Comparison of ENCODE assay signal across 8 mouse cellular contexts in the genomic region with DNA sequence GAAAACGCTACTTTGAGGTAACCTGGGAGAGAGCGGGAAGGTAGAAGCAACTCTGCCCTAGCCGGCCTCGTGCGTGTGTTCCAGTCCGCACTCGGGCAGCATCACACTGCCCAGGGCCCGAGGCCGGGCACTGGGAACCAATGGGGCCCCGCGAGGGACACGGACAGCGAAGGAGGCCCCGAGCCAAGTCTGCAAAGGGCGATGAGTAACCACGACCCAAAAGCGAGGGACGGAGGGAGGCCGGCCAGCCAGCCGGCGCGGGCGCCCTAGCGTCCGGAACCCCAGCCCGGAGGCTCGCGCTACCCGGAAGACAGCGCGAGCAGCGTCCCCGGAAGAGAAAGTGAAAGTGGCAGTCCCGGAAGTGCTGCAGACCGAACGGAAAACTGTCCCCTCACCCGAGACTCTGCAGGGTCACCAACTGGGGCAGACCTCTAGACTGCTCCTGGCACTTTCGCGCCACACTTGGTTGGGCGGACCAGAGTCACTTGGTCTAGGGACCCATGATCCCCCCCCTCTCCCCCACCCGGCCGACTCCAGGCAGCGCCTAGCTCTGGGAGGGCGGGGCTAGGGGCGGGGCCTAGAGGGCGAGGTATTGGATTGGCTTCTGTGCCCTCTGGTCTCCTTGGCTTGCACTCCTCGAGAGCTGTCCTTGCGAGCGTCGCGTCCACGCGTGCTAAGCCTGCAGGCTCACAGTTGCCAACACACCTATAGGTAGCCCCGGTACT. TPM values are rescaled to one million over a fixed set of nuclear protein-coding genes. Genes with fewer than 3 reads are reported as not detected.
A peak's percentile ranks its signal among the peaks of the same experiment; 100 is the strongest.
DNase-seq lines count a peak whose midpoint lies in the region; ATAC-seq and TF ChIP-seq lines count a peak whose summit lies in the region.

Gene Rbck1, minus strand, starts transcription at position 553 of the 725 bp plus-strand sequence.

- H3K4me1 ChIP-seq in ES-E14 (ENCODE audit: control insufficient read depth in 2 of 2, insufficient read depth in 2 of 2, low read length in 2 of 2, poor library complexity in 1 of 2), result peaks cover 2 to 14% of the 10 kb centered on the region in 2 experiments; a peak in 3 of 4 replicates
- peaks cover 19% of the 10 kb centered on the region for H3K4me1 ChIP-seq in forebrain, embryonic 16.5 days (replicated peaks; ENCODE audit: control insufficient read depth, insufficient read depth, low read length)
- peaks cover 7% of the 10 kb centered on the region; the same call in 1 of the 2 replicates for H3K4me1 ChIP-seq in lung, embryonic 14.5 days (ENCODE audit: insufficient read depth)
- peaks cover 17% of the 10 kb centered on the region for H3K4me1 ChIP-seq in olfactory bulb, adult 2 months (ENCODE audit: control insufficient read depth, insufficient read depth, low read length)
- H3K4me1 ChIP-seq in thymus, adult 2 months (replicated peaks; ENCODE audit: control insufficient read depth, insufficient read depth, low read length), result peaks cover 10% of the 10 kb centered on the region

- peaks cover 18% of the 10 kb centered on the region; the same call in 1 of the 2 replicates for H3K36me3 ChIP-seq in ES-E14 (ENCODE audit: control insufficient read depth, insufficient read depth, low read length, poor library complexity, severe bottlenecking)
- H3K36me3 ChIP-seq in forebrain, embryonic 16.5 days (ENCODE audit: control insufficient read depth, insufficient read depth), result no peaks in the 10 kb centered on the region
- H3K36me3 ChIP-seq in lung, embryonic 14.5 days (ENCODE audit: insufficient read depth), result peaks cover 20% of the 10 kb centered on the region
- H3K36me3 ChIP-seq in thymus, adult 2 months (ENCODE audit: control insufficient read depth, insufficient read depth, low read length), result peaks cover 3% of the 10 kb centered on the region; the same call in 1 of the 2 replicates

- WGBS in forebrain, embryonic 16.5 days, result under 1% methylated on average over 54 of the region's 54 CpGs
- under 1% methylated on average over 54 of the region's 54 CpGs for WGBS in lung, embryonic 14.5 days
- under 1% methylated on average over 54 of the region's 54 CpGs for WGBS in olfactory bulb, adult 2 months
- WGBS in thymus, adult 2 months, result 0% methylated on average over 53 of the region's 54 CpGs

- peak; percentile 35; the same call in 1 of the 2 replicates for TF ChIP-seq POLR2A in olfactory bulb, adult 2 months (IDR thresholded peaks at IDR 0.05; ENCODE audit: insufficient read depth, low read depth, low read length)
- peak; percentile 74; the same call in 1 of the 2 replicates for TF ChIP-seq POLR2A in thymus, adult 2 months (IDR thresholded peaks at IDR 0.05; ENCODE audit: control insufficient read depth, extremely low read depth, insufficient read depth, low read length, poor library complexity)

- DNase-seq in ES-E14 (ENCODE audit: low read depth, low spot score), result peak; percentile 85
- DNase-seq in cerebellum, adult 11 months, result peak; percentile 88
- peak; percentile 84 to 95 for DNase-seq in heart, postnatal 36 days
- peak; percentile 78 to 86 for DNase-seq in layer of hippocampus, adult 2 months (ENCODE audit: low spot score in 2 of 2)
- DNase-seq in lung, embryonic 14.5 days, result peak; percentile 92
- DNase-seq in thymus, adult 2 months, result peak; percentile 82

- TF ChIP-seq CTCF in layer of hippocampus, adult 2 months (conservative IDR thresholded peaks at IDR 0.05), result peak; percentile 26
- peak; percentile 23; the same call in 1 of the 2 replicates for TF ChIP-seq CTCF in lung, embryonic 14.5 days (IDR thresholded peaks at IDR 0.05; ENCODE audit: low read depth)
- no peak for TF ChIP-seq CTCF in olfactory bulb, adult 2 months (IDR thresholded peaks at IDR 0.05; ENCODE audit: insufficient read depth, low read depth, low read length)
- TF ChIP-seq CTCF in thymus, adult 2 months (IDR thresholded peaks at IDR 0.05; ENCODE audit: borderline replicate concordance, control insufficient read depth, extremely low read depth, insufficient read depth, low read length, poor library complexity), result peak; percentile 51; the same call in 1 of the 2 replicates

- H3K4me3 ChIP-seq in ES-E14 (ENCODE audit: insufficient read depth in 1 of 2, low read depth in 1 of 2, low read length in 2 of 2, poor library complexity in 1 of 2, severe bottlenecking in 1 of 2), result peak within 1 kb of the TSS; percentile 94 to 95
- H3K4me3 ChIP-seq in forebrain, embryonic 16.5 days (replicated peaks; ENCODE audit: low read length), result peak within 1 kb of the TSS; percentile 96
- peak within 1 kb of the TSS; percentile 98 for H3K4me3 ChIP-seq in layer of hippocampus, adult 2 months
- peak within 1 kb of the TSS; percentile 85 for H3K4me3 ChIP-seq in lung, embryonic 14.5 days (ENCODE audit: low read depth, low read length)
- peak within 1 kb of the TSS; percentile 82 for H3K4me3 ChIP-seq in olfactory bulb, adult 2 months (ENCODE audit: insufficient read depth, low read depth, low read length)
- peak within 1 kb of the TSS; percentile 92 for H3K4me3 ChIP-seq in thymus, adult 2 months (ENCODE audit: control insufficient read depth, insufficient read depth, low read length)

- no peaks in the 10 kb centered on the region for H3K9me3 ChIP-seq in ES-E14 (ENCODE audit: control insufficient read depth, insufficient read depth, low read depth, low read length)
- H3K9me3 ChIP-seq in forebrain, embryonic 16.5 days (ENCODE audit: control insufficient read depth, low read length), result no peaks in the 10 kb centered on the region
- H3K9me3 ChIP-seq in lung, embryonic 14.5 days (ENCODE audit: low read depth, low read length), result no peaks in the 10 kb centered on the region

- peak within 1 kb of the TSS; percentile 95 for H3K4me2 ChIP-seq in forebrain, embryonic 16.5 days (ENCODE audit: low read length)
- H3K4me2 ChIP-seq in lung, embryonic 14.5 days, result peak within 1 kb of the TSS; percentile 64

- intact Hi-C loops in heart, postnatal 36 days (cut with DNase I), result loop anchor here (5.0 kb wide), 1 partner anchor 105 kb away; the partner anchor contains the start of gene Csnk2a1

- peak; percentile 96 for ATAC-seq in forebrain, embryonic 16.5 days
- peak; percentile 95 for ATAC-seq in lung, embryonic 14.5 days (ENCODE audit: insufficient read depth)

- H3K27ac ChIP-seq in ES-E14 (ENCODE audit: insufficient read depth, low read depth, low read length, poor library complexity, severe bottlenecking), result peak within 1 kb of the TSS; percentile 69
- peak within 1 kb of the TSS; percentile 84 for H3K27ac ChIP-seq in forebrain, embryonic 16.5 days (ENCODE audit: low read length)
- H3K27ac ChIP-seq in layer of hippocampus, adult 2 months, result peak within 1 kb of the TSS; percentile 94
- peak within 1 kb of the TSS; percentile 91 for H3K27ac ChIP-seq in lung, embryonic 14.5 days (ENCODE audit: low read depth)
- H3K27ac ChIP-seq in olfactory bulb, adult 2 months (ENCODE audit: insufficient read depth, low read depth, low read length), result peak within 1 kb of the TSS; percentile 48; the same call in 1 of the 2 replicates
- peak within 1 kb of the TSS; percentile 75; the same call in 1 of the 2 replicates for H3K27ac ChIP-seq in thymus, adult 2 months (ENCODE audit: control insufficient read depth, insufficient read depth, low read length)

- in situ Hi-C loops in ES-E14 (cut with MboI; ENCODE audit: low sequenced_read_pairs in 2 of 2, unreplicated experiment in 2 of 2), result no loop called here

- 0 out of 2 replicates have a peak, but pooled peaks cover 3% of the 10 kb centered on the region for H3K27me3 ChIP-seq in forebrain, embryonic 16.5 days (replicated peaks; ENCODE audit: control insufficient read depth, insufficient read depth, low read length)
- no peaks in the 10 kb centered on the region for H3K27me3 ChIP-seq in lung, embryonic 14.5 days (ENCODE audit: insufficient read depth, low read length)
- H3K27me3 ChIP-seq in thymus, adult 2 months (ENCODE audit: control insufficient read depth, insufficient read depth, low read length), result no peaks in the 10 kb centered on the region

- H3K9ac ChIP-seq in ES-E14 (ENCODE audit: insufficient read depth, low read depth, low read length, poor library complexity, severe bottlenecking), result peak within 1 kb of the TSS; percentile 96
- peak within 1 kb of the TSS; percentile 93 for H3K9ac ChIP-seq in forebrain, embryonic 16.5 days (replicated peaks; ENCODE audit: low read depth, low read length)
- peak within 1 kb of the TSS; percentile 83 for H3K9ac ChIP-seq in lung, embryonic 14.5 days

TF ChIP-seq in ES-E14, 5 proteins besides CTCF, POLR2A, EP300 and RAD21:
- TF ChIP-seq MAFK (IDR thresholded peaks at IDR 0.05; ENCODE audit: insufficient read depth, low read depth, low read length), result no peak
- TF ChIP-seq HCFC1 (IDR thresholded peaks at IDR 0.05; ENCODE audit: borderline replicate concordance, insufficient read depth, low read length), result peak; percentile 82
- no peak for TF ChIP-seq ZNF384 (IDR thresholded peaks at IDR 0.05; ENCODE audit: low read depth, low read length)

RNA-seq across cellular contexts. Expression of gene Rbck1, which starts in this region (rescaled TPM):
- 69.9 and 113 TPM in 2 replicates for total RNA-seq in ES-E14 (2012; rRNA removed)
- 104 and 111 TPM in 2 replicates for polyA plus RNA-seq in forebrain, embryonic 16.5 days (2015; fragmentation: Nextera tagmentation; extraction: Ambion mirVana)
- total RNA-seq in heart, postnatal 36 days (2021), result 10 to 100 TPM; 44.2 to 51.4 TPM
- 100 to 1,000 TPM; 103 to 125 TPM for total RNA-seq in layer of hippocampus, adult 2 months (2021)
- 85.8 and 92.8 TPM in 2 replicates for polyA plus RNA-seq in lung, embryonic 14.5 days (2014; fragmentation: Nextera tagmentation; extraction: Ambion mirVana)
- polyA plus RNA-seq in olfactory bulb, adult 2 months (2012; ENCODE audit: insufficient read depth, insufficient read length, low replicate concordance, missing spikeins), result not detected in 2 replicates
- polyA plus RNA-seq in thymus, adult 2 months (2012; rRNA removed), result 688 and 743 TPM in 2 replicates

Comparison
In these comparisons a context has a peak if more than half of its experiments do, and no peak if none do; other contexts are left out.
1. Peak in every context shown above with its lines: DNase-seq, ATAC-seq, H3K4me3 ChIP-seq and H3K27ac ChIP-seq.